Mouse (Mus musculus): ENCODE measurements at regions not wholly inside any gene's neighbourhood (a gene's known extent, or its start where the extent isn't known, plus 50 kb on each side); places are given as distances from the start of the nearest gene placed in this dataset.

- no peak for DNase-seq
Measured at GRCm38 (mm10) chr15:70982719-70983118, 2851.6 kb upstream of the Gm6569 start.

GRCm38 (mm10) chr15:70987973-70988570 is 2846.3 kb upstream of the Gm6569 start:
- no peak for DNase-seq

- no peak for DNase-seq
Measured at GRCm38 (mm10) chr15:70993397-70993796, 2841.0 kb upstream of the Gm6569 start.

GRCm38 (mm10) chr15:71010362-71010761 is 2824.0 kb upstream of the Gm6569 start:
- no peak for DNase-seq

GRCm38 (mm10) chr15:71010773-71011172 is 2823.6 kb upstream of the Gm6569 start:
- DNase-seq, result no peak

GRCm38 (mm10) chr15:71054251-71054852 is 2780.0 kb upstream of the Gm6569 start:
- no peak for DNase-seq

GRCm38 (mm10) chr15:71086367-71086997 is 2747.9 kb upstream of the Gm6569 start:
- DNase-seq, result no peak

- peak; percentile 22 for DNase-seq
Measured at GRCm38 (mm10) chr15:71099111-71099510, 2735.2 kb upstream of the Gm6569 start.

GRCm38 (mm10) chr15:71129802-71130201 is 2704.6 kb upstream of the Gm6569 start:
- no peak for DNase-seq

GRCm38 (mm10) chr15:71157680-71158079 is 2676.7 kb upstream of the Gm6569 start:
- no peak for DNase-seq

GRCm38 (mm10) chr15:71162097-71162496 is 2672.3 kb upstream of the Gm6569 start:
- no peak for DNase-seq

- DNase-seq, result peak; percentile 50
Measured at GRCm38 (mm10) chr15:71195011-71195739, 2639.2 kb upstream of the Gm6569 start.

GRCm38 (mm10) chr15:71240647-71241351 is 2593.6 kb upstream of the Gm6569 start:
- peak; percentile 80 for DNase-seq

GRCm38 (mm10) chr15:71243539-71243938 is 2590.8 kb upstream of the Gm6569 start:
- peak; percentile 71 for DNase-seq

GRCm38 (mm10) chr15:71275876-71276565 is 2558.3 kb upstream of the Gm6569 start:
- no peak for DNase-seq

GRCm38 (mm10) chr15:71276566-71276912 is 2557.8 kb upstream of the Gm6569 start:
- DNase-seq, result no peak

- DNase-seq, result no peak
Measured at GRCm38 (mm10) chr15:71277388-71277787, 2557.0 kb upstream of the Gm6569 start.

GRCm38 (mm10) chr15:71283775-71284174 is 2550.6 kb upstream of the Gm6569 start:
- peak; percentile 56 for DNase-seq

GRCm38 (mm10) chr15:71302541-71302940 is 2531.8 kb upstream of the Gm6569 start:
- no peak for DNase-seq

GRCm38 (mm10) chr15:71310230-71310629 is 2524.1 kb upstream of the Gm6569 start:
- DNase-seq, result no peak

- DNase-seq, result no peak
Measured at GRCm38 (mm10) chr15:71326596-71326995, 2507.8 kb upstream of the Gm6569 start.

GRCm38 (mm10) chr15:71358189-71358790 is 2476.1 kb upstream of the Gm6569 start:
- DNase-seq, result no peak
